Comparison of ENCODE assay signal across 7 mouse cellular contexts in the genomic region with DNA sequence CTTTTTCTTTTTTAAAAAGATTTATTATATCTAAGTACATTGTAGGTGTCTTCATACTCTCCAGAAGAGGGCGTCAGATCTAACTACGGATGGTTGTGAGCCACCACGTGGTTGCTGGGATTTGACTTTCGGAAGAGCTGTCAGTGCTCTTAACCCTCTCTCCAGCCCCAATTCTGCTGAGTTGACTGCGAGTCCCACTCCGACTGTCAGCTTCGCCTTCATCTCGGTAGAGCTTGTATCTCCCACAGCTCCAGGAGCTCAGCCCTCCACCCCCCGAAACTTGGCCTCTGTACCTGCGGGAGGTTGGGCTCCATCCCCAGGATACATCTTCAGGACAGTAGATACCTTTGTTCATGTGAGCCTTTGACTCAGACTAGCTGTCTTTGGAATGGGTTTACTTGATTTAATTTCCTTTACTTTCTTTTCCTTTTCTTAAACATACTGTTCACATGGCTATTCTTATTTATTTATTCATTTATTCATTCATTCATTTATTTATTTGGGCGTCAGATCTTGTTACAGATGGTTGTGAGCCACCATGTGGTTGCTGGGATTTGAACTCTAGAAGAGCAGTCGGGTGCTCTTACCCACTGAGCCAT. TPM values are rescaled to one million over a fixed set of nuclear protein-coding genes. Genes with fewer than 3 reads are reported as not detected.
DNase-seq lines count a peak whose midpoint lies in the region; ATAC-seq and TF ChIP-seq lines count a peak whose summit lies in the region.

Mrpl20 (plus strand) TSS at position 138 of the 599 bp plus-strand sequence.

- no peaks in the 10 kb centered on the region for H3K27me3 ChIP-seq in ES-Bruce4 (ENCODE audit: control insufficient read depth, insufficient read depth, low read length, poor library complexity, severe bottlenecking)
- H3K27me3 ChIP-seq in heart, embryonic 10.5 days (ENCODE audit: insufficient read depth, poor library complexity, severe bottlenecking), result no peaks in the 10 kb centered on the region
- H3K27me3 ChIP-seq in midbrain, embryonic 14.5 days (ENCODE audit: control insufficient read depth, insufficient read depth, low read length), result no peaks in the 10 kb centered on the region

- peak within 1 kb of the TSS; percentile 87 for H3K4me3 ChIP-seq in ES-Bruce4 (ENCODE audit: low read depth, low read length)
- H3K4me3 ChIP-seq in heart, embryonic 10.5 days, result peak within 1 kb of the TSS; percentile 90
- H3K4me3 ChIP-seq in midbrain, embryonic 14.5 days (replicated peaks; ENCODE audit: low read depth, low read length), result peak within 1 kb of the TSS; percentile 95

- no peaks in the 10 kb centered on the region for H3K9me3 ChIP-seq in ES-Bruce4 (replicated peaks; ENCODE audit: control insufficient read depth, insufficient read depth, low read length, poor library complexity, severe bottlenecking)
- H3K9me3 ChIP-seq in heart, embryonic 10.5 days, result no peaks in the 10 kb centered on the region
- H3K9me3 ChIP-seq in midbrain, embryonic 14.5 days (ENCODE audit: control insufficient read depth, low read length), result no peaks in the 10 kb centered on the region

- no peak; the same call in 1 of the 2 replicates for ATAC-seq in midbrain, embryonic 14.5 days (ENCODE audit: low FRiP score, low TSS enrichment)

- TF ChIP-seq CTCF in ES-Bruce4 (IDR thresholded peaks at IDR 0.05; ENCODE audit: low read depth, low read length), result peak; percentile 10

- DNase-seq in B cell, adult 2 months, result peak; percentile 29 to 35
- DNase-seq in embryo, embryonic 9.5 days (ENCODE audit: extremely low spot score), result peak; percentile 48
- DNase-seq in heart, embryonic 10.5 days (ENCODE audit: low spot score), result no peak
- no peak for DNase-seq in layer of hippocampus, postnatal 36 days
- peak; percentile 27 for DNase-seq in midbrain, embryonic 14.5 days
- DNase-seq in c-Kit-positive CD71-positive TER-119-positive erythroid progenitor cells, embryonic 14.5 days (ENCODE audit: low spot score), result no peak

- H3K36me3 ChIP-seq in ES-Bruce4 (ENCODE audit: control insufficient read depth, insufficient read depth, low read length, poor library complexity, severe bottlenecking), result peaks cover 11% of the 10 kb centered on the region
- peaks cover 27% of the 10 kb centered on the region for H3K36me3 ChIP-seq in heart, embryonic 10.5 days
- H3K36me3 ChIP-seq in midbrain, embryonic 14.5 days (ENCODE audit: control insufficient read depth, insufficient read depth, low read length), result peaks cover 23% of the 10 kb centered on the region

- no peak for TF ChIP-seq EP300 in ES-Bruce4 (IDR thresholded peaks at IDR 0.05; ENCODE audit: insufficient read depth, low read depth, low read length)

- H3K27ac ChIP-seq in ES-Bruce4 (ENCODE audit: insufficient read depth, low read length), result peak within 1 kb of the TSS; percentile 57; the same call in 1 of the 2 replicates
- peak within 1 kb of the TSS; percentile 89 for H3K27ac ChIP-seq in heart, embryonic 10.5 days
- H3K27ac ChIP-seq in midbrain, embryonic 14.5 days (replicated peaks; ENCODE audit: low read depth, low read length), result peak within 1 kb of the TSS; percentile 77; the same call in 1 of the 2 replicates

- 6% methylated on average over 12 of the region's 12 CpGs for WGBS in heart, embryonic 10.5 days
- WGBS in midbrain, embryonic 14.5 days, result 7% methylated on average over 12 of the region's 12 CpGs

- no peak for TF ChIP-seq POLR2A in ES-Bruce4 (IDR thresholded peaks at IDR 0.05; ENCODE audit: insufficient read depth, low read length)

- H3K4me2 ChIP-seq in midbrain, embryonic 14.5 days (ENCODE audit: low read length), result peak within 1 kb of the TSS; percentile 65

- peak within 1 kb of the TSS; percentile 77 for H3K9ac ChIP-seq in ES-Bruce4 (ENCODE audit: low read depth, poor library complexity, severe bottlenecking)
- H3K9ac ChIP-seq in midbrain, embryonic 14.5 days (replicated peaks; ENCODE audit: low read length), result peak within 1 kb of the TSS; percentile 79

- no peaks in the 10 kb centered on the region for H3K4me1 ChIP-seq in ES-Bruce4 (ENCODE audit: control insufficient read depth, insufficient read depth, low read length)
- H3K4me1 ChIP-seq in heart, embryonic 10.5 days, result peaks cover 17% of the 10 kb centered on the region
- peaks cover 11% of the 10 kb centered on the region; the same call in 1 of the 2 replicates for H3K4me1 ChIP-seq in midbrain, embryonic 14.5 days (ENCODE audit: control insufficient read depth, insufficient read depth, low read length)

RNA-seq across cellular contexts. Expression of gene Mrpl20, which starts in this region (rescaled TPM):
- 70.0 and 82.8 TPM in 2 replicates for polyA plus RNA-seq in ES-Bruce4 (2011; ENCODE audit: insufficient read depth, insufficient read length, low read depth, missing spikeins)
- 176 and 226 TPM in 2 replicates for polyA plus RNA-seq in heart, embryonic 10.5 days (2016; fragmentation: Nextera tagmentation; extraction: Ambion mirVana)
- total RNA-seq in layer of hippocampus, postnatal 36 days (2021), result 10 to 100 TPM; 83.0 to 87.4 TPM
- 255 and 298 TPM in 2 replicates for polyA plus RNA-seq in midbrain, embryonic 14.5 days (2014; fragmentation: Nextera tagmentation; extraction: Ambion mirVana)

Comparison
In these comparisons a context has a peak if more than half of its experiments do, and no peak if none do; other contexts are left out.
1. DNase-seq: peak in B cell, adult 2 months (2 of 2), embryo, embryonic 9.5 days (single experiment) and midbrain, embryonic 14.5 days (single experiment); none in heart, embryonic 10.5 days (single experiment), layer of hippocampus, postnatal 36 days (0 of 2) and c-Kit-positive CD71-positive TER-119-positive erythroid progenitor cells, embryonic 14.5 days (single experiment).
2. Peak in every context shown above with its lines, with median percentiles within 50 percentile points of each other: H3K27ac ChIP-seq and H3K4me3 ChIP-seq.